Mouse (Mus musculus) spleen, embryonic (tissue): ENCODE data around the gene Pcsk7.

Source experiments
- CTCF ChIA-PET: fragments of 350-600 bp; sonication (Branson Sonifier 250); formaldehyde crosslinking; loops from one replicate; lab custom pipeline; 2022; lab: Charles Lee

Gene Pcsk7

DNA sequence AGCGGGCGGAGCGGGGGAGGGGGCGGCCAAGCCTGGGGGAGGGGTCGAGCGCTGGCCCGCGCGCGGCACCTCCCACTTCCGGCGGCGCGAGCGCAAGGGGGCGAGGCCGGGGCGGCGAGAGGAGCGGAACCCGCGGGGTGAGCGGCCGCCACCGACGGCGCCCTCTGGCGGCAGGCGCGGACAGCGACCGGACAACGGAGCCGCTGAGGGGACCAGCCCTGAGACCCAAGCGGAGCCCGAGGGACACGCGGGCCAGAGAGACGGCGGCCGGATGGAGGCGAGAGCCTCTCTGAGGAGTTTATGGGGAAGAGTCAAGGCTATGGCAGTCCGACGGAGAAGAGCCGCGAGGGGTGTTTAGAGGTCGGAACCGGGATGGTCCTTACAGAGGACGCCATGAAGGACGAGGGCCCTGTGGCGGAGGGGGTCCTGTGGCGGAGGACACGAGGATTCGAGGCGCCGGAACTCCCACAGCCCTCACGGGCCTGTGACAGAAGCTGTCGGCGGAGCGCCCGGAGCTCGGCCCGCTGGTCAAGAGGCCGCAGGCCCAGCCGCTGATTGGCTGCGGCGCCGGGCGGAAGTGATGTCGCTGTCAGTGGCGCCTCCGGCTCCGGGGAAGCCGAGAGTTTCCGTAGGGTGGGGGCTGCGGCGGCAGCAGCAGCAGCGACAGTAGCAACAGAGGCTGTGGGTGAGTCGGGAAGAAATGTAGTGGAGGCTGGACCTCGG lies at the start of gene Pcsk7, which contains the start of gene Rnf214:
Gene Pcsk7, plus strand, starts transcription at position 143 of the 723 bp plus-strand sequence.
Gene Rnf214, minus strand, starts transcription at position 557 of the 723 bp plus-strand sequence.
- CTCF ChIA-PET: no interaction called here

DNA sequence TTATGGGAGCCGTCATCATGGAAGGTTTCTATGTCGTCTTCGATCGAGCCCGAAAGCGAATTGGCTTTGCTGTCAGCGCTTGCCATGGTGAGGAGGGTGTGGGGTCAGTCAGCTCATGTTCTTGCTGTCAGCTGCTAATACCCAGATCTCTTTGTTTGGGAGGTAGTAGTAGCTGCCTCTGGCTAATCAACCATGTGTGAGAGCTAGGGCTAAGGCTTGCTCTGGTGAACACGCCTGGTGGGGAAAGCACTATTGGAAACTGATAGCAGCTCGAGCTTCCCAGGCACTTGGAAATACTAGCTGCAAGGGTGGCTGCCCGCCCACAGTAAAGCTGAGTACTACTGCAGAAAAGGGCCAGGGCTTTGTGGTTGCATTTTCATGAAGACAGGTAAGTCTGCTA lies 46.9 kb upstream of the Pcsk7 start:
- CTCF ChIA-PET: no interaction called here

DNA sequence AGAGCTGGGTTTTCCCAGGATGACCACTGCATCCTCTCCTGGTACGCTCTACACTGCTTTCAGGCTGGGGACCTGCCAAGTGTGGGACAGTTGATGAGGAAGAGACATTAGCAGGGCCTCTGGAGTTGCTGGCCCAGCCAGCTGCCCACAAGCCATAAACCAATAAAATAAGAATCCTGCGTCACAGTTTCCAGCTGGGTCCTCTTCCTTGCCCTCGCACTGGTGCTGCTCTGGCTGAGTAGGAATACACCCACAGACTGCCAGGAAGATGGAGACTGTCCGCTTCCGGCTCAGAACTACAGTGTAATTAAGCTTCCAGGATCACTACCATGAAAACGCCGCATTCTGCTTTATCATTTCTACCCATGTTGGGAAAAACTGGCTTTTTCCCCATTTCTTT lies 44.5 kb upstream of the Pcsk7 start:
- CTCF ChIA-PET: interaction anchor here (0.6 kb wide), 1 partner anchor 47 kb away, joined by 3 read pairs; no protein-coding TSS in a partner anchor

DNA sequence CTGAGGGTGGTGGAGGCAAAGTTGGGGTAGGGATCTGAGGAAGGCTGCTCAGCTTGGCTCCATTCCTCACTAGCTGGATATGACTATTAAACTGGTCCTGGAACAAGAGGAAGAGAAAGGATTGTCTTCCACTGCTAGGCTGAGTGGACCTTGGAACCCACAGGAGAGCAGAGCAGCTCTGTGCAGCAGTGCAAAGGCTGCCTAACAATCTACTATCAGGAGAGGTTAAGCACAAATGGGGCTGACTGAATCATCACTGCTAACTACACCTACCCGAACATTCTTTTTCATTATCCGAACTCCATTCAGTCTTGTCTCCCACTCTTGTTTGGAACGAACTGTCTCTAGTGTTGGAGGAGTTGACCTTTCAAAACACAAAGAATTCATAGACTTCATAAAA lies 37.1 kb upstream of the Pcsk7 start:
- CTCF ChIA-PET: no interaction called here

DNA sequence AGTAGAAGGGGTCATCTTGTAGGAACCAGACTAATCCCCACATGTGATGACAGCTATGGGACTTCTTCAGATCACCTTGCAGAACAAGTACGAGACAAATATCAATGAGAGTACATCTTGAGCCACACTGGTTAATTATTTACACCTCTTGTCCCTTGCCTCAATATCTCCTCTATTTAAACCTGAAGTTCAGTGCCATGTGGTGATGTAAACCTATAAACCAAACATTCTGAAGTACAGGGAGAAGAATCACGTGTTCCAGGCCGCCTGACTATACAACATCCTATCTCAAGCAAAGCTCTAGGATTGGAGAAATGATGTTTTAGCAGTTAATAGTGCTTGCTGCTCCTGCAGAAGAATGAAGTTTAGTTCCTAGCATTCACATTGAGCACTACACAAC lies 36.0 kb upstream of the Pcsk7 start:
- CTCF ChIA-PET: no interaction called here

DNA sequence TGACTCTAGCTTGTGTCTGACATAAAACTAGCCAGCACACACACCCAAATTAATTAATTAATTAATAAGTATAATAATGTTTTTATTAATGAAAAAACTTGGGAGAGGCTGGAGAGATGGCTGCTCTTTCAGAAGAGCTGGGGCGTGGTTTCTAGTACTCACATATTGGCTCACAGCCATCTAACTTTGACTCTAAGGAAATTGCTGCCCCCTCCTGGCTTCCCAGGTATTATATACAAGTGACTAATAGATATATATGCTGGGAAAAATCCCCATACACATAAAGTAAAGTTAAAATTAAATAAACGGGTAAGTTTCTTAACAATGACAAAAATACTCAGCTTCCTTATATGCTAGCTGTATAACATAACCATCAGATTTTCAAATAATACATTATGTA lies 28.4 kb upstream of the Pcsk7 start:
- CTCF ChIA-PET: no interaction called here

DNA sequence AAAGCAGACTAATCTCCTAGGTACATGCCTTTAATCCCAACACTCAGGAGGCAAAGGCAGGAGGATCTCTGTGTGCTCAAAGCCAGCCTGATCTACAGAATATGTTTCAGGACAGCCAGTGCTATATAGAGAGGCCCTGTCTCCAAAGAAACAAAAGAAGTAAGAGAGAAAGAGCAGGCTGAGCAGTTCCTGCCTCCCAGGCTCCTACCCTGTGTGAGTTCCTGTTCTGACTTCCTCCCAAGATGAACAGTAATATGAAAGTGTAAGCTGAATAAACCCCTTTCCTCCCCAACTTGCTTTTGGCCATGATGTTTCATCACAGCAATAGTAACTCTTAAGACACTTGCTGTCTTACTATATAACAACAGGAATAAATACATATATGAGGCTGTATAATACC lies 12.6 kb upstream of the Pcsk7 start:
- CTCF ChIA-PET: no interaction called here

DNA sequence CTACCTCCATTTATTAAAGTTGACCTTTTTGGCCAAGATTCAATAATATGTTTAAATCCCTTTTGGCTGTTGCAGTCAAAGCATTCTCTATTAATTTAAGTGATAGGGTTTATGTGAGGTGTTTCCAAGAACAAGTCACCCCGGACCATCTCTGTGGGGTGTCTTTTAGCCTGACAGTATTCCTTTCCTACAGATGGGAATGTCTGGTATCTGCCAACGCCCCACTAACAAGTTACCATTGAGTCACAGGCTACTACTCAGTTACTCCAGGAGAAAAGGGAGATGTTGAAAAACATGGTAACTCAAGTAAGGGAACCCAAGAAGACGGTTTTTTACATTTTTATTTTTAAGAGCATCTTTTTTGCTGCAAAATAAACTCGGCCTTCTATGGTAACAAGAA lies 1.1 kb upstream of the Pcsk7 start:
- CTCF ChIA-PET: interaction anchor here (0.6 kb wide), 1 partner anchor 286 kb away, joined by 3 read pairs; no protein-coding TSS in a partner anchor

DNA sequence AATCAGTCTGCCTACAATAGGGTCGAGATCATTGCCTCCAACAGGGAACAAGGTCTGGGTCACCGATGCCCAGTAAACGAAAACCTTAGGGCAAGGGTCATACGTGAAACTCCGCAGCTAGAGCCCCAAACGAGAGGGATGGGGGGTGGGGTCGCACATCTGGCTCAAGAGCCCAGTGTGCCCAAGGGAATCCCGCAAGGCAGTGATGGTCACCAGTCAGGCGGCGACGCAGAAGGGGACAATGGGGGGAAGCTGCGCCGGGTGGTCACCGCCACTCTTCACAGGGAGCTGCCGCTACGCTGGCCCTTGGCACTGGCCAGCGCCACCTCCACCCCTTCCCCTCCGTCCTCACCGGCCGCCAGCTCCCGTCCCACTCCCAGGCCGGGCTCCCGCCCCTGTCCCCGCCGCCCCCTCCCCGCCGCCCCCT lies 473 bp upstream of the Pcsk7 start:
- CTCF ChIA-PET: interaction anchor here (0.6 kb wide), 1 partner anchor 286 kb away, joined by 3 read pairs; no protein-coding TSS in a partner anchor

DNA sequence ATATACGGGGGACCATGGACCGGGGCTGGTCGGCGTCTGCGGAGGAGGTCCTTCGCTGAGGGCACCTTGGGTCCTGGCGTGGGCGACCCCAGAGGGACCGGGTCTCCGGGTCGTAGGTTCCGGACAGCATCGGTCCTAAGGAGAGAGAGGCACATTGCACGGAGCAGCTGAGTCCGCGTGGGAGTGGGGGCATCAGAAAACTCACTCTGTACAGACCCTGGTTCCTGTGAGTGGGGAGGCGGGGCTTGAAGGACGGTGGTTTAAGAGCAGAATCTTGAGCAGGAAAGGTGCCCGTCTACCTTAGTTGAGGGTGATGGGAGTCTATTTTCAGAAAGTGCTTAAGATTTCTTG lies 756 bp downstream of the Pcsk7 start:
- CTCF ChIA-PET: no interaction called here

DNA sequence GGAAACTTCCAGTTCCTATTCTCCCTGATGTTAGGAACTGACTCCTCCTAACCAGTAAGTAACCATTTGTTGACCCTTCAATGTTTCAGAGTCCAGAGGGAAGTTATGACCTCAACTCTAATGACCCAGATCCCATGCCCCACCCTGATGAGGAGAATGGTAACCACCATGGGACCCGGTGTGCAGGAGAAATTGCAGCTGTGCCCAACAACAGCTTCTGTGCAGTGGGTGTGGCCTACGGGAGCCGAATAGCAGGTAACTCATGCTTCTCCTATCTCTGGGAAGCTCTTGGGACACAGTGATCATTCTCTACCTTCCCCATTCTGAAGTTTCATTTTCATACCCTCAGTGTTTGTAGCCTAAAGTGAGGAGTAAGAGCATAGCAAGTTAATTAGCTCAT lies 4.7 kb downstream of the Pcsk7 start:
- CTCF ChIA-PET: interaction anchor here (0.6 kb wide), 1 partner anchor 108 kb away, joined by 4 read pairs; no protein-coding TSS in a partner anchor

DNA sequence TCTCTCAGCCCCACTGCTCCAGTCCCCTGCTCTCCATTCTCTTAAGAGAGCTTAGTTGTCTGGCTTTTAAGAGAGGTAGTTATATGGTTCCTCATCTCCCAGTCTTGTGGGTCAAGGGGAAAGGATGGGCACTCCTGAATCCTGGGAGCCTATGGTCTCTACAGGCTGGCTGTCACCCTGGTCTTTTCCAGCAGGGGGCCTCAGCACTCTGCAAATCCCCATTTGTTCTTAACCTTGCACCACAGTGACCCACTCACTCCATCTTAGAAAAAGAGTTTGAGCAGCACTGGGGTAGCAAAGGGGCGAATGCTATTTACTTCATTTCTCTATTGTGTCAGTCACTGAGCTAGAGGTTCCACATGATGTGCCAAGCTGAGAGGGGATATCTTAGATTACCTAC lies 5.4 kb downstream of the Pcsk7 start:
- CTCF ChIA-PET: interaction anchor here (0.6 to 1.5 kb wide), 2 partner anchors 109 to 273 kb away, joined by 3 to 4 read pairs; no protein-coding TSS in a partner anchor

DNA sequence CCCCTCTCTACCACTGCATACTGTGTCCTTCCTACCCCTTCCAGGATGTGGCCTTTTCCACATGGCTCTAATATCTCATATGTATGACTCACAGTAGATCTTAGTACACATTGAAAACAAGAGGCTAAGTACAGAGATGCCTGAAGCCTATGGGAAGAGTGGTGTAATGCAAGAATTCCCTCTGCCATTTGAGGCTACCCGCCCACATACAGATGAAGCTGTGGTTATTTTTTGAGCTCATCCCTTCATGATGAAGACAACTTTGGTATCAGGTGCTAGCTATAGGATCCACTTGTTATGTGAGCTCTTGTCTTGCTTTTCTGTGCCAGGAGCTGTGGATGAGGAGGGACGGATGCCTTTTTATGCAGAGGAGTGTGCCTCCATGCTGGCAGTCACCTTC lies 9.4 kb downstream of the Pcsk7 start:
- CTCF ChIA-PET: no interaction called here

DNA sequence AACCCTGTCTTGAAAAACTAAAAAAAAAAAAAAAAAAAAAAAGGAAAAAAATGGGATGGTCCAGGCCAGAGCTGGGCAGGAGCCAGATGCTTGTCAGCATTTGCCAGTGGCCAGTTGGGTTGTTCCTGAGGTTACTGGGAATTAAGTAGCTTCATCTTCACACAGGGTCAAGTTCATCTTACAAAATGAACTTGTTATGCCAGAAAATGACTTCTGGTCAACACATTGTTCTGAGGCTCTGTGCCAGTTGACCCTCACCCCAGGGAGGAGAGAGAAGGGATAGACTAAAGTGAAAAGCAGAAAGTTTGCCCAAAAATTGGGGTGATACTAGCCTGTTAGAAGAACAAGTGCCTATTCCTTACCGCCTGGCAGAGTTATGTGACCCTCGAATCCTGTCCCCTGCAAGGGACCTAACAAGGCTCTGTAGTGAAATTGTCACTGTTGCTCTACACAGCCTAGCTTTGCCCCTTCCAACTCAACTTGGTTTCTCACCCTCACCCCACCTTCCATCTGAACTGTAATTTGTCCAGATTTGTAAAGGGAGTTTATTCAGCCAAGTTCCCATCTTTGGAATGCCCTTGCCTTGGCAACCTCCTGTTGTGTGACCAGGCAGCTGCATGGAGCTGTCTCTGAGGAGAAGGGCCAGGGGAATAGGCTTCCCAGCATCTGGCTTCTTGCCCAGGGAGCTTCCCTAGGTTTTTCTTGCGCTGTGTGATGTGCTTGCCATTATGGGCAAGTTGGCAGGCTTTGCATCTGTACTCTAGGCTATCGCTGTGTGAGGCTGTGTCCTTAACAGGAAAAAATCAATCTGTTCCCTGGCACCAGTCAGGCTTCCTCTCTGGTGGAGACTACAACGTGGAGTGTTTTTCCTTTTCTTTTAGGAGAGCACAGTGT lies 11.0 kb downstream of the Pcsk7 start:
- CTCF ChIA-PET: no interaction called here

DNA sequence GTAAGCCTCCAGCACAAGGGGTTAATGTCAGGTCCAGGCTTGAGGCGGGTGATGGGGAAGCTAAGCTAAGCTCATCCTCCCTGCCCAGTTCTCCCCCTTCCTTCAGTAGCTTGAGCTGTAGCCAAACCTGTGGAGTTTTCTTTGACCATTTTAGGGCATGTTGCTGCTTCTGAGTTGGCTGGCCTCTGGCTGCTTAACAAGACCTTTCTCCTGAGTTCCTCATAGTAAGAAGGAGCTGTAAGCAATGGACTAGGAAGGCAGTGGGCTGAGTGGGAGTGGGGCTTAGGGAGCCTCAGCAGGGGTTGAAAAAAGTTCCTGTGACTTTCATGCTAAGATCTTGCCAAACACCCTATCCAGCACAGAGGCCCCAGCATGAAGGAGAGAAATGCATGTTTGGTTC lies 13.6 kb downstream of the Pcsk7 start:
- CTCF ChIA-PET: no interaction called here

DNA sequence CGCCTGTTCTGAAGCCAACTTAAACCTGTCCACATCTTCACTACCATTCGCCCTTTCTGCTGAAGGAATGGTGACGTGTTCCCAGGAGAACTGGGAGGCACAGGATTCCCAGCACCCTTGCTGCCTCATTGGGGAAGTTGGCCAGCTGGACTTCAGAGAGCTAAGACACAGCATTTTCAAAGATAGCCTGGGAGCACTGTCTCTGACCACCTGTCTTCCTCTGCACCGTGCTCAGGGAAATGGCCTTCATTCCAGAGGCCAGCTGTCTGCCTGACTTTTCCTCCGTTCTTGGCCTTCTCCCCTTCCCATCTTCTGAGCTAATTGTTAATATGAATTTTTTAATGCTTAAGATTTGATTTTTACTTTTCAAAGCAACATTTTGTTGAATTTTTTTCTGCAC lies 23.0 kb downstream of the Pcsk7 start:
- CTCF ChIA-PET: no interaction called here

DNA sequence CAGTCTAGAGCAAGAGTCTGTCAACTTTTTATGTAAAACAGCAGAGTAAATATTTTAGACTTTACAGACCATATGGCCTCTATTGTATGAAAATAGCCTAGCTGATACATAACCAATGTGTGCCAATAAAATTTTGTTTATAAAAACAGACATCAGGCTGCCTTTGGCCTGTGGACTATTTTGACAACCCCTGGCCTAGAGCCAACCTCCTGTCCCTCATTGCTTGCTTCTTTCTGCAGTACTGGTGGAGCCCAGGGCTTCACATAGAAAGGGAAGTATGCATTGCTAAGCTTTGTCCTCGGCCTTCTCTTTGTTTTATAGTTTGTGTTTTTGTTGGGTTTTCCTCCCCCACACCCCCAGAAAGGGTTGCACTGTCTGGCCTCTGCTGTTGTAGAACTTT lies 25.7 kb downstream of the Pcsk7 start:
- CTCF ChIA-PET: no interaction called here

DNA sequence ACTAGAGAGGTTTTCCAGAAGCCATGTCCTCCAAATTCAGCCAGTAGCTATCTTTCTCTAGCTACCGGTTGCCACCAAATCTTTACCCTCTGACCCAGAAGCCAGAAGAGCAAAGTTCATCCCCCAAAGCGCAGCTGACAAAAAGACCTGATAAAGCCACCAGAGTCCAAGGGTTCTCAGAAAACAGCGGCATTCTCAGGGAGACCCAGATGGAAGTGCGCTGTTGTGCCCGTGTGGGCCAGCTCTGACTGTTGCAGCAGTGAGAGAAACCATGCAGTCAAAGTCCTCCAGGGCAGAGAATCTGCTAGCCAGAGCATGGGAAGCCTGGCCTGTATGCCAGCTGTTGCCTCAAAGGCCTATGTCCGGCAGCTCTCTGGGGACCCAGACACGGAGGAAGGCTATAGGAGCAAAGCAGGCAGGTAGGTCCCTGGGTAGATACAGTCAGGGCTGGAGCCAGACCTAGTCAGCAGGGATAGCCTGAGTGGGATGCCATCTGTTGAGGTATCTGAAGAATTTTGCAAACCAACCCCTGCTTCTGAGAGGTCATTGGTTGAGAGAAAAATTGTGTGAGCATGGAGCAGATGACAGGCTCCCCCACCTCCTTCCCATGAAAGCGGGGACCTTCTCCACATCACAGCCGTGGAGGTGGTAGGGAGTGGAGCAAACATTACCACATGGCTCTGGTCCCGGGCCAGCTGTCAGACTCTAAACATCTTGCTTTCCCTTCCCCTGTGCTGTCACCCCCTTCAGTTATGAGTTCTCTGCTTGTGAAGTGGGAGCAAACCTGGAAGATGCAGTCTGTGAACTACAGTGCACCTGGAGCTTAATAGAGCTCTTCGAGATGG lies 26.5 kb downstream of the Pcsk7 start:
- CTCF ChIA-PET: no interaction called here

DNA sequence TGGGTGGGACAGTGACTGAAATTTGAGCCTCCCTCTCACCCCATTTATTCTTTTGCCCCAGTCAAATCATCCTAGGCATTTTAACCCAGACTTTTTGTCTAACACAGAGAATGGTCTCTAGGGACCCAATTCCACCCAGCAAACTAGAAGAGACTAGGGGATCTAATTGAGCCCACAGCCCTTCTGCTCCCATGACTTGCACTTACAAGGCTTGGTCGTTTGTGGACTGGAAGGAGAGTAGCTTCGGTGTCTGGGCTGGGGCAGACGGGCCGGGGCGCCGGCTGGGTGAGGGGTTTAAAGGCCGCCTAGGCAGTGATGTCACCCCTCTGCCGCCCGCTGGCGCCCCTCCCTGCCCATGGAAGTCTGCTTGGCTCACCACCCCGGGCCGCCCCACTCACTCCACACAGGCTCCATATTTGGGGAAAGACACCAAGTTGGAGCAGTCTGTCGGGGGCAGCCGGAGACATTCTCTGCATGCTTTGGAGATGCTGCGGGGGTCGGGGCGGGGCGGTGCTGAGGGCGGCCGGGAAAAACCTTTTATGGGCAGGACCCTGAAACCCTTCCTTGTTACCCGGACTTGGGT lies 29.4 kb downstream of the Pcsk7 start, which contains the start of gene Tagln:
Gene Tagln, minus strand, starts transcription at position 431 of the 583 bp plus-strand sequence.
- CTCF ChIA-PET: interaction anchor here (0.6 kb wide), 1 partner anchor 57 kb away, joined by 3 read pairs; no protein-coding TSS in a partner anchor

DNA sequence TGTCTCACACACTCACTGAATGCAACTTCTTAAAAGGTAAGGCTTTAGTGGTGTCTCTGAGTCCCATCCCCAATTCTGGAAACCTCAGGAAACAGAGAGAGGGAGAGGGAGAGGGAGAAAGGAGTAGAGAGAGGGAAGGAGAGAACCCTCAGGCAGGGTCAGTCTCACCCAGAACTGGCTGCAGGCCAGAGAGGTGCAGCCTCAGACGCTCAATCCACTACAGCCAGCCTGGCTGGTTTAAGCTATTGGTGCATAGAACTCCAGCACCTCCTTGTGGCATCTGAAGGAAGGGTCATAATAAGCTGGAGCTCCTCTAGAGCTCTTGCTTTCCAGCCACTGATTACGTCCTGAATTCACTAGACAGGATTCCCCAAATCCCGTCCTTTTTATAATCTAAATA lies 30.6 kb downstream of the Pcsk7 start:
- CTCF ChIA-PET: interaction anchor here (0.5 kb wide), 1 partner anchor 49 kb away, joined by 4 read pairs; no protein-coding TSS in a partner anchor

DNA sequence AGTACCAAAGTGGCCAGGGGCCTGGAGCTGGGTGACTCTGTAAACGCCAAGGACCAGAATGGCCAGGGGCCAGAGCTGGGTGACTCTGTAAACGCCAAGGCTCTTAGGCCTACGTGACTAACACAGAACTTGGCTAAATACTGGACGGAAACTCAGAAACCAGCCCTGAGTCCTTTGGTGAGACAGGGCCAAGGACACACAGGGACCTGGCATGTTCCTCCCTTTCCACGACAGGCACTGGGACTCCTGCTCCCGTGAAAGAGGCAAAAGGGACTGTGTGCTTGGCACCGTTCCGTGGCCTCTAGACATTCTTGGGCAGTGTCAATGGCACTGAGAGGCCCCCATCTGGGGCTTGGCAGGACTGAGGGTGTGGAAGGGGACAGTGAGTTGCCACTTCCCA lies 31.8 kb downstream of the Pcsk7 start:
- CTCF ChIA-PET: interaction anchor here (0.6 kb wide), 1 partner anchor 107 kb away, joined by 3 read pairs; no protein-coding TSS in a partner anchor
